Mouse (Mus musculus) T-cell, adult 66 days (primary cell): ENCODE data around the gene Rims3. TPM values are rescaled to one million over a fixed set of nuclear protein-coding genes. Genes with fewer than 3 reads are reported as not detected.

ENCODE experiments used
- total RNA-seq, 2 experiments: library from RNA; stranded (reverse); gene quantifications; 3 replicates in 1 of 2; 4 replicates in 1 of 2; pipeline ENCODE4 v1.2.4; 2023

Rims3 gene
- total RNA-seq, result 1 to 10 TPM; 3.3 to 3.9 TPM

GRCm38 (mm10) chr4:120854588-120855319 lies at the start of gene Rims3:
Rims3 (plus strand) TSS chr4:120854816.

GRCm38 (mm10) chr4:120831472-120831871 lies 23.1 kb upstream of the Rims3 start, which contains the start of gene Nfyc:
Nfyc (minus strand) TSS chr4:120831572.

GRCm38 (mm10) chr4:120924554-120925299 lies 70.1 kb downstream of the Rims3 start, which contains the start of gene Exo5:
Exo5 (minus strand) TSS chr4:120925017.

Other genes starting within 250 kb of the Rims3 start
- gene Cited4, start 188.2 kb upstream of the Rims3 start, total RNA-seq, result 1 to 10 TPM; 1.0 to 1.1 TPM
- not detected for gene Kcnq4, start 106.2 kb upstream of the Rims3 start, total RNA-seq
- gene Nfyc, start 23.2 kb upstream of the Rims3 start, total RNA-seq, result 10 to 100 TPM; 79.3 to 91.1 TPM
- 10 to 100 TPM in 1 of 2 experiments, 1 to 10 TPM in 1; 9.1 to 10.0 TPM for gene Exo5, start 70.2 kb downstream of the Rims3 start, total RNA-seq
- gene Zfp69, start 96.9 kb downstream of the Rims3 start, total RNA-seq, result 1 to 10 TPM; 6.6 to 7.9 TPM
- 100 to 1,000 TPM; 173 to 197 TPM for gene Smap2, start 162.4 kb downstream of the Rims3 start, total RNA-seq
- gene Col9a2, start 184.6 kb downstream of the Rims3 start, total RNA-seq, result not detected
- 10 to 100 TPM; 25.6 to 31.5 TPM for gene Zmpste24, start 243.4 kb downstream of the Rims3 start, total RNA-seq